Mouse (Mus musculus) testis, adult 2 months (tissue): ENCODE measurements at regions not wholly inside any gene's neighbourhood (a gene's known extent, or its start where the extent isn't known, plus 50 kb on each side); places are given as distances from the start of the nearest gene placed in this dataset.

Source experiments
- CTCF ChIP-seq: fragments of 200-500 bp; IDR thresholded peaks from 2 replicates; pipeline ENCODE4 v1.5.1; 2012; ENCODE audit warnings: low read depth, mild to moderate bottlenecking, inconsistent platforms, low read length, moderate library complexity; ENCODE audit not compliant: control insufficient read depth, insufficient read depth, insufficient replicate concordance
- POLR2A ChIP-seq: fragments of 200-500 bp; IDR thresholded peaks from 2 replicates; pipeline ENCODE4 v1.6.1; 2012; ENCODE audit warnings: low read depth, mild to moderate bottlenecking, inconsistent platforms, low read length, moderate library complexity; ENCODE audit not compliant: control insufficient read depth

DNA sequence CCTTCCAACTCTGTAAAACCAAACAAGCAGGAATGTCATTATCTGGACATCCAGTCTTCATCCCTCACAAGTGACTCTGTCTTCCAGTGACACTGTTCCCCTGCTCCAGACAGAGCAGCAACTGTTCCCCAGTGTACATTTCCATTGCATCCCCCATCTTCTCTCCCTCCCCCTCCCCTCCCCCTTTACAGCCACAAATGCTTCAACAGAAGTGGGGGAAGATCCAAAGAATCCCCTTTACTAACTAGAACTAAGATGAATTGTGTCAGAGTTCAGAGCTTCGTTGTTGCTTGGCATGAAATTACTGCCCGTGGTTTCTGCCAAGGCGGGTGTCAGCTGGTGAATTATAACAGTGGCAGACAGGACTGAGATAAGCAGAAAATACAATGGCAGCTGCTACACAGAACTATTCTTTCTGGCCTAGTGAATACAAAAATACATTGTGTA, 673.7 kb upstream of the Marcks start:
- TF ChIP-seq CTCF (no peak), POLR2A (no peak)
